Mouse (Mus musculus) kidney, postnatal 14 days (tissue): ENCODE measurements around the gene Scgb2b21.
"Not testable (repeated sequence)": the region's sequence is repeated elsewhere in the genome, so short reads cannot be mapped to it uniquely, and the experiment has no call there.

ENCODE experiments used
- DNase-seq: peaks from one replicate; pipeline ENCODE4 v3.0.0; 2022; ENCODE audit warnings: mixed read lengths

Gene Scgb2b21

GRCm38 (mm10) chr7:33520358-33520757 is at the start of gene Scgb2b21:
Scgb2b21 (minus strand) TSS chr7:33520458.
- no peak for DNase-seq

DNA sequence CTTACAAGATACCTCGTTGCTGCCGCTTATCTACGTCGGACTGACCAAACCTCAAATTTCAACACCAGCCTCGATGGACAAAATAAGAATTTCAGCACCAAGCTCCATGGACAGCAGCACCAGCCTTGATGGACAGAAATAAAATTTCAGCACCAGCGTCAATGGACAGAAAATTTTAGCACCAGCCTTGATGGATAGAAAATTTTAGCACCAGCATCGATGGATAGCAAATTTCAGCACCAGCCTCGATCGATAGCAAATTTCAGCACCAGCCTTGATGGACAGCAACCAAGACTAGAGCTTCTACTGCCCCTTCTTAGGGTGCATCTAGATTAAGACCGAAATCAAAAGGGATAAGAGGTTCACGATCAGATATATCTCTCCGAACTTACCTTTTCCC is 23.2 kb upstream of the Scgb2b21 start:
- DNase-seq, result not testable (repeated sequence)
